Mouse (Mus musculus) MN1 (cell line): Measurements from ENCODE around the gene Uhrf1bp1l.

Experiments used
- DNase-seq: peaks from one replicate; pipeline ENCODE4 v3.0.0-alpha.2; 2016; ENCODE audit warnings: low spot score

Gene Uhrf1bp1l

GRCm38 (mm10) chr10:89838834-89839233, 94.0 kb downstream of the Uhrf1bp1l start:
- DNase-seq: no peak

GRCm38 (mm10) chr10:89850951-89851350, 106.2 kb downstream of the Uhrf1bp1l start:
- no peak for DNase-seq

GRCm38 (mm10) chr10:89855251-89855875, 110.6 kb downstream of the Uhrf1bp1l start:
- DNase-seq: no peak

- no peak for DNase-seq
These were observed 111.5 kb downstream of the Uhrf1bp1l start for GRCm38 (mm10) chr10:89856286-89856685.

- DNase-seq: no peak
These were observed 123.4 kb downstream of the Uhrf1bp1l start for GRCm38 (mm10) chr10:89868211-89868610.

GRCm38 (mm10) chr10:89868836-89869235, 124.0 kb downstream of the Uhrf1bp1l start:
- no peak for DNase-seq
